Comparison of ENCODE assay signal across 8 mouse cellular contexts in genomic region chr11:20915687-20916432, GRCm38 (mm10).
A peak's percentile ranks its signal among the peaks of the same experiment; 100 is the strongest.
DNase-seq lines count a peak whose midpoint lies in the region; ATAC-seq lines count a peak whose summit lies in the region.

No protein-coding gene starts in this region.

- H3K27me3 ChIP-seq in forebrain, embryonic 10.5 days (ENCODE audit: poor library complexity, severe bottlenecking) = no peaks in the 10 kb centered on the region
- 0 out of 2 replicates have a peak, but pooled peaks cover 7% of the 10 kb centered on the region for H3K27me3 ChIP-seq in forebrain, embryonic 12.5 days

- no peak for DNase-seq in forebrain, embryonic 10.5 days (ENCODE audit: extremely low spot score, low spot score)
- DNase-seq in thymus, postnatal 4 days = peak; percentile 37
- no peak for DNase-seq in thymus, postnatal 10 days (ENCODE audit: low spot score in 2 of 2)
- peak; percentile 34 to 48 for DNase-seq in kidney, postnatal 4 days
- peak; percentile 58 for DNase-seq in spleen, postnatal 10 days (ENCODE audit: low spot score in 2 of 2)
- DNase-seq in ovary, postnatal 36 days (ENCODE audit: low spot score) = no peak
- no peak for DNase-seq in thymus, postnatal 0 days (ENCODE audit: low spot score)

- WGBS in forebrain, embryonic 10.5 days = 55% methylated on average over 7 of the region's 7 CpGs
- 47% methylated on average over 7 of the region's 7 CpGs for WGBS in forebrain, embryonic 12.5 days

- H3K9ac ChIP-seq in forebrain, embryonic 12.5 days = no peak overlapping the region

- H3K4me3 ChIP-seq in forebrain, embryonic 10.5 days = no peak overlapping the region
- no peak overlapping the region for H3K4me3 ChIP-seq in forebrain, embryonic 12.5 days (replicated peaks)

- H3K4me2 ChIP-seq in forebrain, embryonic 12.5 days = no peak overlapping the region

- peaks cover 24% of the 10 kb centered on the region for H3K4me1 ChIP-seq in forebrain, embryonic 10.5 days
- peaks cover 9% of the 10 kb centered on the region; the same call in 1 of the 2 replicates for H3K4me1 ChIP-seq in forebrain, embryonic 12.5 days

- no peaks in the 10 kb centered on the region for H3K36me3 ChIP-seq in forebrain, embryonic 10.5 days (replicated peaks)
- no peaks in the 10 kb centered on the region for H3K36me3 ChIP-seq in forebrain, embryonic 12.5 days (replicated peaks)

- ATAC-seq in forebrain, embryonic 12.5 days (ENCODE audit: low FRiP score) = no peak

- H3K27ac ChIP-seq in forebrain, embryonic 10.5 days = peak overlapping the region; percentile 73
- no peak overlapping the region for H3K27ac ChIP-seq in forebrain, embryonic 12.5 days

- no peaks in the 10 kb centered on the region for H3K9me3 ChIP-seq in forebrain, embryonic 10.5 days
- H3K9me3 ChIP-seq in forebrain, embryonic 12.5 days = no peaks in the 10 kb centered on the region

Comparison
In these comparisons a context has a peak if more than half of its experiments do, and no peak if none do; other contexts are left out.
1. DNase-seq: peak in thymus, postnatal 4 days (single experiment), kidney, postnatal 4 days (2 of 2) and spleen, postnatal 10 days (2 of 2); none in forebrain, embryonic 10.5 days (single experiment), thymus, postnatal 10 days (0 of 2), ovary, postnatal 36 days (single experiment) and thymus, postnatal 0 days (single experiment).